Mouse (Mus musculus): Measurements from ENCODE around the gene Zc2hc1b. TPM values are rescaled to one million over a fixed set of nuclear protein-coding genes. Genes with fewer than 3 reads are reported as not detected.
"Not testable (repeated sequence)": the region's sequence is repeated elsewhere in the genome, so short reads cannot be mapped to it uniquely, and the experiment has no call there.

Gene Zc2hc1b
- not detected for total RNA-seq (2021)
- long read RNA-seq, experiment 1 = 0 reads
- long read RNA-seq, experiment 2 = 0 reads

GRCm38 (mm10) chr10:13177973-13178624, at the start of gene Zc2hc1b:
TSS of gene Zc2hc1b (minus strand) at chr10:13178023.
- no peak for DNase-seq (ENCODE audit: low spot score in 2 of 2)

DNA sequence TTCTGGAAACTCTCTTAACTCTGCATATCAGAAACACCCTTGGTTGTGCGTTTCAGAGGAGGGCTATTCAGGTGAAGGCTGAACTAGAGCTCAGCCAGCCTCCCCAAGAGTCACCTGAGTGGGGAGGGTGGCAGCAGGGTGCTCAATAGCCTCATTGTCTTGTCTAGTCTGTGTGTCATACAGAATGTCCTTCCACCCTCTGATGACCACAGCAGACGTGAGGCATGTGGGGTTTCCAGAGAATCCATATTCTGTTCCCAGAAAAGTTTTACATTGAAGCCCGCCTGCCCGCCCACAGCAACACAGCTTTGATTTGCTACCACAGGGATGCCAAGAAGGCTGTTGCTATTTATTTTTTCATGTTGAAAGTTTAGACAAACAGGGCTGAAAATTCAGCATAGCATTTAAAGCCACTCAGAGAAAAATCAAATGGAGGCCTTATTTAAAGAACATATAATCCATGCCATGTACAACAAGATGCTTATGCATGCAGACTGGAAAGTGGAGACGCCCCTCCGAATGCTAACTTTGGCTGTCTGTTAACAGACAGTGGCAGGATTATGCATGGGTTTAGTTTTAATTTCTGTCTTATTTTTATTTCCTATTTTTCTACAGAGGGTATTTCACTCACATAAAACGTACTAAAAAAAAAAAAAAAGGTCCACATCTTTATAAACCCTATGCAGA, 47.7 kb upstream of the Zc2hc1b start:
- no peak for DNase-seq (ENCODE audit: low spot score in 2 of 2)

DNA sequence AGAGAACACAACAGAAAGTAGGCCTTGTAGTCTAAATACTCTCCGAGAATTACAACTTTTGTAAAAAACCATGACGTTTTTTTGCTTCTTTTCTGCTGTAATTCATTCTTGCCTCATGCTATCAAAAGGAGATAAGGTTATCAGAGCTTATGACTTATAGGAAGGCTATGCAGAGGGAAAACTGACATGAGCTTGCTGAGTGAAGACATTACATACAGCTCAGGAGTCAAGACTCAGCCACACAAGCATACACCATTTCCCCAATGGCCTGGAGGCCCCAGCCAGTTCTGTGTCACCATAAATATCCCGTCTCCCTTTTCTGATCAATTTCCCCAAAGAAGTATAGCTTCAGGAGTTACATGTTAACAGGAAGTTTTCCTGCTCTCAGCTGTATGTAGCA, 44.3 kb upstream of the Zc2hc1b start:
- no peak for DNase-seq (ENCODE audit: low spot score in 2 of 2)

- DNase-seq (ENCODE audit: low spot score in 2 of 2) = no peak
Measured at GRCm38 (mm10) chr10:13220061-13220460, 42.2 kb upstream of the Zc2hc1b start.

DNA sequence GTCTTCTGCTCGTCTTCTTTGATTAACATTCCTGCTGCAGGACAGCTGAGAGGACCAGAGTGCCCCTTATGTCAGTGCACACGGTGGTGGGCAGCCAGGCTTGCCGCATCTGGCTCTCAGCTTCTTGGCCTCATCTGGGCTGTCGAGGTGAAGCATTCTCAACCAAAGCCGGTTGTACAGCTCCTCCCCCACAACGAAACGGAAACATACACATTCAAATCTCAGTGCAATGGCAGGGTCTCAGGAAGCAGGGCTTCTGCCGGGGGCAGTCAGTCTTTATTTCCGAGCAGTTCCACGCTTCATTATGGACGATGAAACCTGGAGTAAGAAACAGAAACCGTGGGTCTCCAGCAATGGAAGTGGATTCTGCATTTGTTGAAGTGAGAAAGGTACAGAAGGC, 36.1 kb upstream of the Zc2hc1b start:
- DNase-seq (ENCODE audit: low spot score in 2 of 2) = no peak

DNA sequence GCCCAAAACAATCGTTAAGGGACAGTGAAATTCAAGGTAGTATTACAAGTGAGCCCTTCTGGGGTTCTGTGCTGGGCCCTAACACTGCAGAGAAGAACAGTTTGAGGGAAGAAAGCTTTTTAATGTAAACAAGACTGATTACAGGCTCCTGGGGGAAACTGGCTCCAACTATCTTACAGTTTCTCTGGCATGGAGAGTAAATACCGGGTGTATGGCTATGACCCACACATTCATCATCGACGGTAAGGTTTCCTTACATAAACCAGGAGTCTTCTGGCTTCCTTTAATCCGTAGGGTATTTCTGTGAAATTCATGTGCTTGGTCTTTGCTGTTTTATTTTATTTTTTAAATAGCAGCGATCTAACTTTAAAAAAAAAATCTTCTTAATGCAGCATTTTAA, 35.0 kb upstream of the Zc2hc1b start:
- no peak for DNase-seq (ENCODE audit: low spot score in 2 of 2)

GRCm38 (mm10) chr10:13212326-13212725, 34.5 kb upstream of the Zc2hc1b start:
- DNase-seq (ENCODE audit: low spot score in 2 of 2) = no peak

DNA sequence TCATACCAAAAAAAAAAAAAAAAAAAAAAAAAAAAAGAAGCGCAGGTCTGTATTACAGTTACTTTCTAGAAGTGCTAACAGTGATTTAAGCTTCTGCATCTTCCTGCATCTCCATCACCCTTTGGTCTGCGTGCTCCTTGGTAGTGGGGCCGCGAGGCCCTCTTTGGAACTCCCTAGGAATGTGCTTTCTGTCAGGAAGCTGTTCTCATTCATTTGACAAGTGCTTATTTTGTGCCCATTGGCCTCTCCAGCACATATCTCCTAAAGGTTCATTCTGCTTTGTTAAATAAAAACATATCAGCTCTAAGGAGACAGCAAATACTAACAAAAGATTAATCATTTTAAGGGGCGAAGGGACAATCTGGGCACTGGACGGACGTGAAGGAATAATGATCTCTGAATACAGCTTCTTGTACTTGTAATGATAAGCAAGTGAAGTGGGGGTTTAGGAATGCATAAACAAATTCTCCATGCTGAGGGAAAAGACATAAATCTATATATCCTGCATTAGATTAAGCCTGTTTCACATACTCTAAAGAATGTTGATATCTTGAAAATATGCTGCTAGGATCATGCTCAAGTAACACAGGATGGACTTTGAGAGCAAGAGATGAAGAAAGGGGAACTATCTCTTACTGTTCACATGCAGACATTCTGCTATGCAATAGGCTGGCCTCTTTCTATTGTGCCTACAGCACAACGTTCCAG, 32.3 kb upstream of the Zc2hc1b start:
- DNase-seq (ENCODE audit: low spot score in 2 of 2) = no peak

- DNase-seq (ENCODE audit: low spot score in 2 of 2) = no peak
Measured at GRCm38 (mm10) chr10:13209506-13209905, 31.7 kb upstream of the Zc2hc1b start.

GRCm38 (mm10) chr10:13209061-13209460, 31.2 kb upstream of the Zc2hc1b start:
- DNase-seq (ENCODE audit: low spot score in 2 of 2) = no peak

- no peak for DNase-seq (ENCODE audit: low spot score in 2 of 2)
Measured at GRCm38 (mm10) chr10:13201741-13202293, 24.0 kb upstream of the Zc2hc1b start.

GRCm38 (mm10) chr10:13200862-13201261, 23.0 kb upstream of the Zc2hc1b start:
- no peak for DNase-seq (ENCODE audit: low spot score in 2 of 2)

GRCm38 (mm10) chr10:13199234-13199633, 21.4 kb upstream of the Zc2hc1b start:
- no peak for DNase-seq (ENCODE audit: low spot score in 2 of 2)

- DNase-seq (ENCODE audit: low spot score in 2 of 2) = no peak
Measured at GRCm38 (mm10) chr10:13196872-13197507, 19.2 kb upstream of the Zc2hc1b start.

DNA sequence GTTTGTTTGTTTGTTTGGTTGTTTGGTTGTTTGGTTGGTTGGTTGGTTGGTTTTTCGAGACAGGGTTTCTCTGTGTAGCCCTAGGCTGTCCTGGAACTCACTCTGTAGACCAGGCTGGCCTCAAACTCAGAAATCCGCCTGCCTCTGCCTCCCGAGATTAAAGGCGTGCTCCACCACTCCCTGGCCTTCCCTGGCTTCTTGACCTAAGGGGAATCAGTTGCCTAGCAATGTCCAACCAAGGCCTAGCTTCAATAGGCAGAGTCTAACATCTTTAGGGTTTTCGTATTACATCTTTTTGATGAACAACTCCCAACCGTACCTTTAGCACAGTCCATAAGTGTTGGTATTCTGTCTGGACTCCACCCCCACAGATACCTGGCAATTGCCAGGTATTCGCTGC, 15.7 kb upstream of the Zc2hc1b start:
- DNase-seq (ENCODE audit: low spot score in 2 of 2) = not testable (repeated sequence)

DNA sequence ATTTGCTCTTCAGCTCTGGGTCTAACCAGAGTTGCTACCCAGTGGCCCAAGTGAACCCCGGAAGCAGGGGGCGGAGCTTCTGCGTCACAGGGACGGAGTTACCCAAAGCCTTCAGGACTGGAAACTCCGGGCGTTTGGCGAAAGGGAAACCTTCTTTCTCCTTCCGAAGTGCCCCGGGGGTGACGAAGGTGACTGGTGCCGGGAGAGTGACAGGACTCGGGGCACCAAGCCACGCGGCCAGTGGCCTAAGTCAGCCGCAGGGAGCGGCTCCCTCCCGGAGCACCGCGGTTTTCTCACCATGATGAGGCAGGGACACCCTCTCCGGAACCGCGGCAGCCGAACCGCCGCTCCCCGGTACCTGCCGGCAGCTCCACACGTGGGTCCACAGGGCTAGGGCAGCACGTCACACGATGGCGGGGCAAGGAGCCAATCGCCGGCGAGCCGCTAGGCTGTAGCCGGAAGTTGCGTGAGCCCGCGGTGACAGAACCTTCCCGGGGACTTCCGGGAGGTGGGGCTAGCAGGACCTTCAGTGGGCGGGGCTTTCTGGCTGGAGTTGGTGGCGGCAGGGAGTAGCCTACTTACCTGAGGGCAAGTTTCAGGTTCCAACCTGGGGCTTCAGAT, 15.0 kb upstream of the Zc2hc1b start, which contains the start of gene Ltv1:
Gene Ltv1, minus strand, starts transcription at position 438 of the 621 bp plus-strand sequence.
- DNase-seq (ENCODE audit: low spot score in 2 of 2) = peak; percentile 96

DNA sequence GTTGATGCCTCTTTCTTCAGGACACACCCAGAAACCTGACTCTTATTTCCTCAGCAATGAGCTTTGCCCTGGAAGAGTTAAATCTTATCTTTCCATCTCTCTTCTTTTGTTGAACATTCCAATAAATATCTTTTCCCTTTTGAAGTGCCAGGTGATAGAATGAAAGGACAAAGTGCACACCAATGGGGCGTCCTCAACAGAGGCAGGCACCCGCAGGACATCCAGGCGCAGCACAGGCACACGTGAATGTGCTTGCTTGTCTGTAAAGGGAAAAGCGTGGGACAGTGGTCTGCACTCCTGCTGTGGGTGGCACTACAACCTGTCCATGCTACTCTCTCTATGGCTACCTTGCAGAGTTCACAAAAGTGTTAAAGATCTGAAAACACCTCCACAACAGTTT, 12.1 kb upstream of the Zc2hc1b start:
- DNase-seq (ENCODE audit: low spot score in 2 of 2) = no peak

- no peak for DNase-seq (ENCODE audit: low spot score in 2 of 2)
Measured at GRCm38 (mm10) chr10:13186754-13187153, 8.9 kb upstream of the Zc2hc1b start.

DNA sequence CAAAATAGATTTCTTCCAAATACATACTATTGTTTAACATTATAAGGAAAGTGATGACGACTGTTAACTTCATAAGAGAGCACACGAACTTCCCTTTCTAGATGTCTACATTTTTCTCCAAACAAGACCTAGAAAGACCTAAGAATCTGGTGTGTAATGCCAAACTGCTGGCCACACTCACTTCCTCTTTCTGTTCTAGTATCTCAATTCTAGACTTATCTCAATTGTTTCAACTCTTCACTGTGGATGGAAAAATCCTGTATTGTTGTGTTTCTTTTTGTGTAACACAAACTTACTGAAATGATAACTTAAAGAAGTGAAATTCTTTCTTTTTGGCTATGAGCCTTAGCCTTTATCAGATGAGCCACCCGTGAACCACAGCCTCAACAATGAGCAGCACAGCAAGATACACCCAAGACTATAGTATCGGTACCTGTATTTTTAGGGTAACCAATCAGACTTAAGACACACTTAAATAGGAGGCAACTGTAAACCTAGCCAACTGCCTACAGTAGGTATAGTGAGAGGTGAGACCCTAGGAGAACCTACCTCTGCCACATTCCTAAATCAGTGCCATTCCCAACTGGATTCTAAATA, 6.4 kb upstream of the Zc2hc1b start:
- DNase-seq (ENCODE audit: low spot score in 2 of 2) = no peak

GRCm38 (mm10) chr10:13180211-13180610, 2.4 kb upstream of the Zc2hc1b start:
- DNase-seq (ENCODE audit: low spot score in 2 of 2) = no peak

Measured in left cerebral cortex, adult 18-20 months (tissue).